Mouse (Mus musculus) layer of hippocampus, adult 9-11 months (tissue): ENCODE measurements around the gene Zfp280d.
"Not testable (repeated sequence)": the region's sequence is repeated elsewhere in the genome, so short reads cannot be mapped to it uniquely, and the experiment has no call there.

ENCODE experiments used
- DNase-seq: peaks from one replicate; pipeline ENCODE4 v3.0.0; 2022

Zfp280d gene

DNA sequence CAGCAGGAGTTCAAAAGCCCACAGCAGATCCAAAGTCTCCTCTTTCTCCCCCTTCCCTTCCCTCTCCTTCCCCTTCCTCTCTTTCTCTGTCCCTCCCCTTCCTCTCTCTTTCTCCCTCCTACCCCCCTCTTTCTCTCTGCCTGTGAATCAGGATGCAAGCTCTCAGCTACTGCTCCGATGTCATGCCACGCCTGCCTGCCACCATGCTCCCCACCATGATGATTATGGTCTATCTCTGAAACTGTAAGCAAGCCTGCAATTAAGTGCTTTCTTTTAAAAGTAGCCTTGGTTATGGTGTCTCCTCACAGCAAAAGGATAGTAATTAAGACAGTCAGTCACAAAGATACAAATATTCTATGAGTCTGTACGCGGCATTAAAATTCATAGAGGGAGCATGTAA is 100.3 kb downstream of the Zfp280d start:
- DNase-seq = no peak

GRCm38 (mm10) chr9:72375639-72376038 is 101.0 kb downstream of the Zfp280d start:
- DNase-seq = no peak

GRCm38 (mm10) chr9:72385786-72386185 is 111.1 kb downstream of the Zfp280d start:
- DNase-seq = no peak

- no peak for DNase-seq
Measured at GRCm38 (mm10) chr9:72388934-72389333, 114.3 kb downstream of the Zfp280d start.

DNA sequence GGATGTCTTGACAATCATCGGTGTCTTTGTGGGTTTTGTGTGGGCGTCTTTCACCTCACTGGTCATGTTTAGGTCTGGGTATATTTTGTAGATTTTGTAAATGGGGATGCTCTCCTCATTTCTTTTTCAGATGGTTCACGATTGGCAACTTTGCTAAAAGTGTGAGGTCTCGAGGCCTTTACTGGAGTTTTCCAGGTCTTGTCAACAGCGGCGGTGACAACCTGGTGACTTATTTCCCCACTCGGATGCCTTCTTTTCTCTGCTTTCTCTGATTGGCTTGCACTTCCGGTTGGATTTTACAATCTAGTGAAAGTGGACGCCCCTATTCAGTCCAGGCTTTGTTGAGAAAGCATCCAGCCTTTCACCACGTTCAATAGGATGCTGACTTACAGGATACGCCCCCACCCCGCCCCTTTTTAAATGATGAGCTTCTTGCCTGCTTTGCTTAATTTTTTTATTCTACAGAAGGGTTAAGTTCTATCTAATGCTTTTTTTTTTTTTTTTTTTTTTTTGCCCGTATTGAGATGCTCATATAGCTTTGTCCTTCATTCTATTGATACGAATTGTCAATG is 114.9 kb downstream of the Zfp280d start:
- DNase-seq = no peak

GRCm38 (mm10) chr9:72390321-72391077 is 115.8 kb downstream of the Zfp280d start:
- DNase-seq = no peak

- DNase-seq = no peak
Measured at GRCm38 (mm10) chr9:72392686-72393085, 118.0 kb downstream of the Zfp280d start.

DNA sequence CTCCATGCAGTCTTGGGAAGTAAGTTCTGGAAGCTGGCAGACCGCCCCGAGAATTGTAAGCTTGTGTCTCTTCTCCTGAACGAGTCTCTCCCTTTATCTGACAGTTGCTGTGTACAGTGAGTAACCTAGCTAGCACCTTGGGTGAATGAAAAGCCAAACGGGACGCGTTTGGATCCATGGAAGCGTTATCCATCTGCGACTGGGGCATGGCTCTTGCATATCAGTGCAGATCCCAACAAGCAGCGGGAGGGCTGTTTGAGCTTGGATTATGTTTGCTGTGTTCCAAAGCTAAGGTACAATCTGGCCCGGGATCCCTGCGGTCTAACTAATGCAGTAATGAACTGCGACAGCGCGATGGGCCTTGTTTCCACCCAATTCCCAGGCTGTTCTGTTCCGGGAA is 118.6 kb downstream of the Zfp280d start:
- no peak for DNase-seq

DNA sequence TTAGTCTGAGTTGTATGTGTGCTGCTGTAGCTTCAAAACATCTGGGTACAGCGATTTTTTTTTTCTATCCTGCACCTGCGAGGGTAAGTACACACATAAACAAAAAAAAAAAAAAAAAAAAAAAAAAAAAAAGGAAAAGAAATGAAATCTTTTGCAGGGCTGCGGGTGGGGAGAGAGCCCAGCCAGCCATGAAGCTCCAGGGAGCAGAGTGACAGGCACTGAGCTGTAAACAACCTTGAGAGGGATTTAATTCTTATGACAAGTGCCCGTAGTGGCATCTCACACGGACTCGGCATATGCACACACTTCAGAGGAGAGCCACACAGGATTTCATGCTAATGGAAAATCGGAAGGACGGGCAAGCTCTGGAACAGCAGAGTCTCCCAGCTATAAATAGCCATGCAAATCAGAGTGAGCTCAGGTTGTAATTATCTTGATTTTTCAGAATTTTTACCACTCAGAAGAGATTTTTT is 119.2 kb downstream of the Zfp280d start:
- no peak for DNase-seq

DNA sequence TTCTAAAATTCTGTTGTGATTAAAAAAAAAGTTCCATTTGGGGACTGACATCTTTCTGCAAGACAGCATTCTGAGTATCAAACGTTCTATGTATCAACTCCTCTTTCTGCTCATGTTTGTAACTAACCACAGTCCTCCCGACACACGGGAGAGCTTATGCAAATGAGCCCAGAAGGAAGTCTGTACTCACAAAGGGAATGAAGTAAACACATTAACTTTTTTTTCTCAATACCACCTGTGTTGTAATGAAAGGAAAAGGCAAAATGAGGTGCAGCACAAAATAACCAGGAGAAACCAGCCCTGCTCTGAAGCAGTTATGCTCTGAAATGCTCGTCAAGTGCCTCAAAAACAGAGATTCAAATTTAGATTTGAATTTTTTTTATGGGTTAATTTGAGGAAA is 125.5 kb downstream of the Zfp280d start:
- no peak for DNase-seq

GRCm38 (mm10) chr9:72401769-72402168 is 127.1 kb downstream of the Zfp280d start:
- not testable (repeated sequence) for DNase-seq

GRCm38 (mm10) chr9:72403421-72403820 is 128.8 kb downstream of the Zfp280d start:
- no peak for DNase-seq

GRCm38 (mm10) chr9:72404446-72404845 is 129.8 kb downstream of the Zfp280d start:
- DNase-seq = no peak

- DNase-seq = no peak
Measured at GRCm38 (mm10) chr9:72404934-72405333, 130.3 kb downstream of the Zfp280d start.

- DNase-seq = no peak
Measured at GRCm38 (mm10) chr9:72405882-72406638, 131.4 kb downstream of the Zfp280d start.

GRCm38 (mm10) chr9:72408131-72408586 is 133.5 kb downstream of the Zfp280d start:
- peak; percentile 43 for DNase-seq

DNA sequence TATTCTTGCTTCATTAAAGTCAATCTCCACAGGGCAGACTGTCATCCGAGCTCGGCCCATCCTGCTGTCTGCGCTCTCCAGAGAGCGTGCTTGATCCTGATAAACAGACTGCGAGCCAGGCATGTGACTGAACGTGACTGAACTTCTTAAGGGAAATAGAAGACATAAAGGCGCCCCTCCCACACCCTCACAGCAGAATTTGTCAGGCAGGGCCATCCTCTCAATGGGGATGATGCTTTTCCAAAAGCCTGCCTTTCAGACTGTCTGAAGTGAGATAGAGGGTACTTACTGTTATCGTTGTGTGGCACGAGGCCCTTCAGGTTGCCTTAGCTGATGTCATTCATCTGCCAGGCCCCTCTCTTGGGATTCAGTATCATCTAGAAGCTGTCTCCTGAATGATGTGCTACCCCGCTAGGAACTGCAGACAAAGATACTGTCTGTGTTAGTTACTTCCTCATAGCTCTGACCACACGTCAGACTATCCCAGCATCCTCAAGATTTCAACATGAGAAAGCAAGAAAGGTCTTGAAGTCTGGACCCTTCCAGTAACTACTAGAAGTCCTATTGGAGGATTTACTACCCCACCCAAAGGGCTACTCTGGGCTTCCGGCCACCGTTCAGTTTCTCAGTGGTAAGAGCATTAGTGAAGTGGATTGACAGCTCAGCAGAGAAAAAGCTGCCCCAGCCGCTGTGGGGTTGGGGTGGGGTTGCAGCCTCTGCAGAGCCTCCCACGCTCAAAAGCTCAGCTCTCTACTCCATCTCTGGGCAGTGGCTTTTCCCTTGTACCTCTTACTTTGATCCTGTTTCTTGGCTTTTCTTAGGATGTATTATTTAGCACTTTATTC is 134.9 kb downstream of the Zfp280d start:
- no peak for DNase-seq

DNA sequence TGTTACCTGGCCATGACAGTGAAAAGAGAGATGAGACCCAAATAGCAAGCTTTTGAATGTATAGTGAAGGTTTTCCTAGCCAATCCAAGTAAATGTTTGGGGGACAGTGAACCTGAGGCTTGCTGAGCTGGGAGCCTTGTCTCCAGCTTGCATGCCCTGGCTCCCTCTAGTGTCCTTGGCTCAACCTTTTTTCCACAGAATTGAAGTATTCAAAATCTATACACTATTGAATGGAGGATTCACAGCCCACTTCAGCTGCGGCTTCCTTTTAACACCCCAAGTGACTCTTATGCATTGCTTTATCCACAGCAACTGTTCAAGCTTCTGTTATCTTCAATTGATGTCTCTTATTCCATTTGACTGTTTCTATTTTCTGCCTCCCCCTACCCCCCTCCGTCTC is 137.1 kb downstream of the Zfp280d start:
- DNase-seq = no peak
